Comparison of ENCODE assay signal across 8 mouse cellular contexts in genomic region chr2:11706030-11706745, GRCm38 (mm10). TPM values are rescaled to one million over a fixed set of nuclear protein-coding genes. Genes with fewer than 3 reads are reported as not detected.
DNase-seq lines count a peak whose midpoint lies in the region; ATAC-seq lines count a peak whose summit lies in the region.

No protein-coding gene starts in this region.

- peak overlapping the region; percentile 76 for H3K4me3 ChIP-seq in heart, embryonic 11.5 days (ENCODE audit: low read depth, low read length)
- H3K4me3 ChIP-seq in limb, embryonic 15.5 days, result peak overlapping the region; percentile 64
- H3K4me3 ChIP-seq in neural tube, embryonic 15.5 days (replicated peaks), result peak overlapping the region; percentile 57

- peak overlapping the region; percentile 82 for H3K9ac ChIP-seq in heart, embryonic 11.5 days (ENCODE audit: low read depth, low read length)
- peak overlapping the region; percentile 39 for H3K9ac ChIP-seq in limb, embryonic 15.5 days
- peak overlapping the region; percentile 48 for H3K9ac ChIP-seq in neural tube, embryonic 15.5 days (replicated peaks)

- H3K27me3 ChIP-seq in heart, embryonic 11.5 days (ENCODE audit: control insufficient read depth, insufficient read depth, low read length), result 0 out of 2 replicates have a peak, but pooled peaks cover 4% of the 10 kb centered on the region
- H3K27me3 ChIP-seq in limb, embryonic 15.5 days, result peaks cover 5% of the 10 kb centered on the region; the same call in 1 of the 2 replicates
- peaks cover 24% of the 10 kb centered on the region for H3K27me3 ChIP-seq in neural tube, embryonic 15.5 days (replicated peaks)

- ATAC-seq in heart, embryonic 11.5 days (replicated peaks; ENCODE audit: insufficient number of reproducible peaks, low FRiP score, low TSS enrichment), result peak; percentile 20; the same call in 1 of the 2 replicates
- ATAC-seq in limb, embryonic 15.5 days (ENCODE audit: insufficient number of reproducible peaks, low FRiP score, low TSS enrichment, low read depth), result no peak
- ATAC-seq in neural tube, embryonic 15.5 days (ENCODE audit: low FRiP score), result peak; percentile 60; the same call in 1 of the 2 replicates

- WGBS in heart, embryonic 11.5 days (ENCODE audit: insufficient replicate concordance), result 4% methylated on average over 28 of the region's 28 CpGs
- WGBS in limb, embryonic 15.5 days, result 3% methylated on average over 28 of the region's 28 CpGs
- WGBS in neural tube, embryonic 15.5 days, result 3% methylated on average over 28 of the region's 28 CpGs

- peaks cover 5% of the 10 kb centered on the region; the same call in 1 of the 2 replicates for H3K4me1 ChIP-seq in heart, embryonic 11.5 days (ENCODE audit: control insufficient read depth, insufficient read depth, low read length)
- H3K4me1 ChIP-seq in limb, embryonic 15.5 days, result peaks cover 10% of the 10 kb centered on the region
- H3K4me1 ChIP-seq in neural tube, embryonic 15.5 days, result peaks cover 18% of the 10 kb centered on the region

- DNase-seq in heart, adult 11 months, result peak; percentile 93
- no peak for DNase-seq in heart, postnatal 14 days
- peak; percentile 14 for DNase-seq in R1 (ENCODE audit: low read depth, low spot score)
- no peak for DNase-seq in left cerebral cortex, postnatal 10 days (ENCODE audit: extremely low spot score in 1 of 2, low spot score in 2 of 2)
- DNase-seq in urinary bladder, adult 2 months (ENCODE audit: low spot score), result no peak

- no peak overlapping the region for H3K27ac ChIP-seq in heart, embryonic 11.5 days (ENCODE audit: low read depth, low read length)
- no peak overlapping the region for H3K27ac ChIP-seq in limb, embryonic 15.5 days
- no peak overlapping the region for H3K27ac ChIP-seq in neural tube, embryonic 15.5 days (replicated peaks)

- peak overlapping the region; percentile 99 for H3K4me2 ChIP-seq in heart, embryonic 11.5 days
- H3K4me2 ChIP-seq in limb, embryonic 15.5 days, result peak overlapping the region; percentile 96
- H3K4me2 ChIP-seq in neural tube, embryonic 15.5 days, result peak overlapping the region; percentile 99

- intact Hi-C loops in heart, postnatal 14 days (cut with DNase I), result loop anchor here (5.0 kb wide), 2 partner anchors 71 to 104 kb away; partner anchors contain the start of genes Ankrd16, Fbh1 and Rbm17
- intact Hi-C loops in left cerebral cortex, postnatal 10 days (cut with DNase I), result no loop called here

- H3K36me3 ChIP-seq in heart, embryonic 11.5 days (ENCODE audit: control insufficient read depth, insufficient read depth, low read length), result no peaks in the 10 kb centered on the region
- no peaks in the 10 kb centered on the region for H3K36me3 ChIP-seq in limb, embryonic 15.5 days
- no peaks in the 10 kb centered on the region for H3K36me3 ChIP-seq in neural tube, embryonic 15.5 days

- H3K9me3 ChIP-seq in heart, embryonic 11.5 days (replicated peaks; ENCODE audit: control insufficient read depth, low read length), result no peaks in the 10 kb centered on the region
- no peaks in the 10 kb centered on the region for H3K9me3 ChIP-seq in limb, embryonic 15.5 days
- no peaks in the 10 kb centered on the region for H3K9me3 ChIP-seq in neural tube, embryonic 15.5 days (replicated peaks)

RNA-seq across cellular contexts. Expression of gene Il15ra, which starts 1.1 kb away (rescaled TPM):
- total RNA-seq in heart, postnatal 14 days (2021), result 10 to 100 TPM; 34.1 to 38.4 TPM
- polyA plus RNA-seq in heart, embryonic 11.5 days (2014; fragmentation: Nextera tagmentation; extraction: Ambion mirVana), result 5.8 and 6.7 TPM in 2 replicates
- polyA plus RNA-seq in limb, embryonic 15.5 days (2015; fragmentation: Nextera tagmentation; extraction: Ambion mirVana), result 4.4 and 5.1 TPM in 2 replicates
- 1.6 and 8.1 TPM in 2 replicates for polyA plus RNA-seq in neural tube, embryonic 15.5 days (2015; fragmentation: Nextera tagmentation; extraction: Ambion mirVana)
- total RNA-seq in left cerebral cortex, postnatal 10 days (2021), result 1 to 10 TPM; 2.9 to 3.8 TPM
- polyA plus RNA-seq in urinary bladder, adult 2 months (2012; rRNA removed), result 25.4 and 29.2 TPM in 2 replicates

Comparison
In these comparisons a context has a peak if more than half of its experiments do, and no peak if none do; other contexts are left out.
1. DNase-seq: peak in heart, adult 11 months (single experiment) and R1 (single experiment); none in heart, postnatal 14 days (0 of 2), left cerebral cortex, postnatal 10 days (0 of 2) and urinary bladder, adult 2 months (single experiment).
2. Peak in every context shown above with its lines, with median percentiles within 50 percentile points of each other: H3K4me2 ChIP-seq, H3K4me3 ChIP-seq and H3K9ac ChIP-seq.